Mouse (Mus musculus): ENCODE measurements around the gene Wwc1. TPM values are rescaled to one million over a fixed set of nuclear protein-coding genes. Genes with fewer than 3 reads are reported as not detected.
A peak's percentile ranks its signal among the peaks of the same experiment; 100 is the strongest.

The Wwc1 gene
- polyA plus RNA-seq, 1 experiment from 2014 or later = 10.3 TPM

GRCm38 (mm10) chr11:35919856-35920503 is 60.3 kb downstream of the Wwc1 start:
- H3K4me1 ChIP-seq (ENCODE audit: control insufficient read depth, insufficient read depth, low read length) = peaks cover 18% of the 10 kb centered on the region; the same call in 1 of the 2 replicates
- 67% methylated on average over 9 of the region's 9 CpGs for WGBS
- no peak overlapping the region for H3K4me2 ChIP-seq (ENCODE audit: low read length)
- ATAC-seq (ENCODE audit: low FRiP score, low TSS enrichment) (no peak), DNase-seq (peak; percentile 38)
- H3K9me3 ChIP-seq (ENCODE audit: control insufficient read depth, low read length) = no peaks in the 10 kb centered on the region
- H3K36me3 ChIP-seq (ENCODE audit: control insufficient read depth, insufficient read depth, low read length) = no peaks in the 10 kb centered on the region
- peak overlapping the region; percentile 49; the same call in 1 of the 2 replicates for H3K27ac ChIP-seq (replicated peaks; ENCODE audit: low read depth, low read length)
- no peak overlapping the region for H3K9ac ChIP-seq (replicated peaks; ENCODE audit: low read length)
- no peaks in the 10 kb centered on the region for H3K27me3 ChIP-seq (ENCODE audit: control insufficient read depth, insufficient read depth, low read length)
- H3K4me3 ChIP-seq (replicated peaks; ENCODE audit: low read depth, low read length) = no peak overlapping the region

GRCm38 (mm10) chr11:35919383-35919782 is 60.9 kb downstream of the Wwc1 start:
- no peaks in the 10 kb centered on the region for H3K9me3 ChIP-seq (ENCODE audit: control insufficient read depth, low read length)
- H3K27me3 ChIP-seq (ENCODE audit: control insufficient read depth, insufficient read depth, low read length) = no peaks in the 10 kb centered on the region
- DNase-seq (peak; percentile 25), ATAC-seq (ENCODE audit: low FRiP score, low TSS enrichment) (no peak)
- WGBS = 53% methylated on average over 2 of the region's 2 CpGs
- H3K4me2 ChIP-seq (ENCODE audit: low read length) = no peak overlapping the region
- H3K27ac ChIP-seq (replicated peaks; ENCODE audit: low read depth, low read length) = 0 out of 2 replicates have a peak overlapping the region, but pooled peaks have one; percentile 16
- H3K4me1 ChIP-seq (ENCODE audit: control insufficient read depth, insufficient read depth, low read length) = peaks cover 18% of the 10 kb centered on the region; the same call in 1 of the 2 replicates
- H3K36me3 ChIP-seq (ENCODE audit: control insufficient read depth, insufficient read depth, low read length) = no peaks in the 10 kb centered on the region
- H3K4me3 ChIP-seq (replicated peaks; ENCODE audit: low read depth, low read length) = no peak overlapping the region
- H3K9ac ChIP-seq (replicated peaks; ENCODE audit: low read length) = no peak overlapping the region

DNA sequence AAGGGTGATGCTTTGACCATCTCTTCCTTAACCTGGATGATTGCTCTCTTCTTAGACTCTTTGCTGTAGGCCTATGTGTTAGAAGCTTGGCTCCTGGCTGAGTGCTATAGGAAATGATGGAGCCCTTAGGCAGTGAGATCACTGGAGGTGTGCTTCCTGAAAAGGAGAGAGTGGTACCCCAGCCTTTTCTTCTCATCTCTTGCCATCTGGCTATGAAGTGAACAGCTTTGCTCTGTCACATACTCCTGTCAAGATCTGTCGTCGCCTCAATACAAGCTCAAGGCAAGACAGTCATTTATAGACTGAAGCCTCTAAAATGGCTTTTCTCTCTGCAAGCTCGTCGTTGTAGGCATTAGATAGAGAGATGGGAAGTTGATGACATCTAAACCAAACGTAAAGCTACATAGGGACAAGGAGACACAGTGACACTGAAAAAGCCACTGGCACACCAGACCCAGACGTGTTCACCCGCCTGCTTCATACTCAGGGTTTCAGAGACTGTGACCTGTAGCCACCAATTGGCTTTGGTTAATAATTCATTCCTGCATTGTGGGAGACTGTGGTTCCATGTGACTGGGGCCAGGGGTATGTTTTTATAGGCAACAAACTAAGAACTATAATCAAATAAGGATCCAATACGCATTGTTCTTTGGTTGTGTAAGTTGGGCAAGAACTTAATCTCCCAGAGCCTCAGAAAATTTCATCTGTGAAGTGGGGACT is 63.7 kb downstream of the Wwc1 start:
- no peak overlapping the region for H3K27ac ChIP-seq (replicated peaks; ENCODE audit: low read depth, low read length)
- WGBS = 89% methylated on average over 8 of the region's 8 CpGs
- ATAC-seq (ENCODE audit: low FRiP score, low TSS enrichment) (no peak), DNase-seq (no peak)
- no peaks in the 10 kb centered on the region for H3K9me3 ChIP-seq (ENCODE audit: control insufficient read depth, low read length)
- H3K27me3 ChIP-seq (ENCODE audit: control insufficient read depth, insufficient read depth, low read length) = no peaks in the 10 kb centered on the region
- H3K9ac ChIP-seq (replicated peaks; ENCODE audit: low read length) = no peak overlapping the region
- no peak overlapping the region for H3K4me2 ChIP-seq (ENCODE audit: low read length)
- H3K4me1 ChIP-seq (ENCODE audit: control insufficient read depth, insufficient read depth, low read length) = peaks cover 13% of the 10 kb centered on the region; the same call in 1 of the 2 replicates
- no peak overlapping the region for H3K4me3 ChIP-seq (replicated peaks; ENCODE audit: low read depth, low read length)
- no peaks in the 10 kb centered on the region for H3K36me3 ChIP-seq (ENCODE audit: control insufficient read depth, insufficient read depth, low read length)

DNA sequence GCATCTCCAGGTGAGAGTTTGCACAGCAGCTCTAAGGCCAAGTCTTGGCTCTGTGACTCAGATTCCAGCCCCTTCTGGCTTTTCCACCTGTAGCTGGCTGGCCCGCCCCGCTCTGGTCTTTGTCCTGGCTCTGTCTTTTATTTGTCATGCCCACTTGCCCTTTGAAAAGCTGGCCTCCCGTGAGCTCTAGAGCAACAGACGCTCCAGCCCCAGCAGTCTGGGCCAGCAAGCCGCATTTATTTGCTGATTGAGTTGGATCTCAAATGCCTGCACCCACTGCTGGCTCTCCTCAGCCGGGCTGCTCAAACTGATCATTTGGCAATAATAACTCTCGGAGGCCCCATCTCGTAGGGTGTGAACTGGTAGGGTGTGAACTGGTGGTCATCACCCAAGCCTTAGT is 64.8 kb downstream of the Wwc1 start:
- 34% methylated on average over 8 of the region's 8 CpGs for WGBS

GRCm38 (mm10) chr11:35913418-35914044 is 66.8 kb downstream of the Wwc1 start:
- H3K4me2 ChIP-seq (ENCODE audit: low read length) = no peak overlapping the region
- H3K36me3 ChIP-seq (ENCODE audit: control insufficient read depth, insufficient read depth, low read length) = 0 out of 2 replicates have a peak, but pooled peaks cover 3% of the 10 kb centered on the region
- no peak overlapping the region for H3K9ac ChIP-seq (replicated peaks; ENCODE audit: low read length)
- H3K4me1 ChIP-seq (ENCODE audit: control insufficient read depth, insufficient read depth, low read length) = 0 out of 2 replicates have a peak, but pooled peaks cover 2% of the 10 kb centered on the region
- H3K27me3 ChIP-seq (ENCODE audit: control insufficient read depth, insufficient read depth, low read length) = no peaks in the 10 kb centered on the region
- no peaks in the 10 kb centered on the region for H3K9me3 ChIP-seq (ENCODE audit: control insufficient read depth, low read length)
- H3K4me3 ChIP-seq (replicated peaks; ENCODE audit: low read depth, low read length) = no peak overlapping the region
- no peak for ATAC-seq (ENCODE audit: low FRiP score, low TSS enrichment)
- WGBS = 63% methylated on average over 6 of the region's 6 CpGs
- DNase-seq = no peak
- no peak overlapping the region; the same call in 1 of the 2 replicates for H3K27ac ChIP-seq (replicated peaks; ENCODE audit: low read depth, low read length)

More for the DNA sequence above, 64.8 kb downstream of the Wwc1 start:
- DNase-seq (no peak), ATAC-seq (ENCODE audit: low FRiP score, low TSS enrichment) (no peak)
- H3K27ac ChIP-seq (replicated peaks; ENCODE audit: low read depth, low read length) = no peak overlapping the region
- no peak overlapping the region for H3K4me3 ChIP-seq (replicated peaks; ENCODE audit: low read depth, low read length)
- H3K4me2 ChIP-seq (ENCODE audit: low read length) = no peak overlapping the region
- H3K4me1 ChIP-seq (ENCODE audit: control insufficient read depth, insufficient read depth, low read length) = peaks cover 5% of the 10 kb centered on the region; the same call in 1 of the 2 replicates
- H3K27me3 ChIP-seq (ENCODE audit: control insufficient read depth, insufficient read depth, low read length) = no peaks in the 10 kb centered on the region
- H3K9ac ChIP-seq (replicated peaks; ENCODE audit: low read length) = no peak overlapping the region
- no peaks in the 10 kb centered on the region for H3K9me3 ChIP-seq (ENCODE audit: control insufficient read depth, low read length)
- no peaks in the 10 kb centered on the region for H3K36me3 ChIP-seq (ENCODE audit: control insufficient read depth, insufficient read depth, low read length)

GRCm38 (mm10) chr11:35904955-35905550 is 75.3 kb downstream of the Wwc1 start:
- Histone ChIP-seq H3K27me3 (ENCODE audit: control insufficient read depth, insufficient read depth, low read length) (no peaks in the 10 kb centered on the region), H3K4me2 (ENCODE audit: low read length) (no peak overlapping the region), H3K9ac (replicated peaks; ENCODE audit: low read length) (no peak overlapping the region), H3K36me3 (ENCODE audit: control insufficient read depth, insufficient read depth, low read length) (0 out of 2 replicates have a peak, but pooled peaks cover 3% of the 10 kb centered on the region), H3K9me3 (ENCODE audit: control insufficient read depth, low read length) (no peaks in the 10 kb centered on the region), H3K4me1 (ENCODE audit: control insufficient read depth, insufficient read depth, low read length) (no peaks in the 10 kb centered on the region), H3K27ac (replicated peaks; ENCODE audit: low read depth, low read length) (no peak overlapping the region), H3K4me3 (replicated peaks; ENCODE audit: low read depth, low read length) (no peak overlapping the region)
- WGBS = 84% methylated on average over 7 of the region's 7 CpGs
- ATAC-seq (ENCODE audit: low FRiP score, low TSS enrichment) (no peak), DNase-seq (no peak)

DNA sequence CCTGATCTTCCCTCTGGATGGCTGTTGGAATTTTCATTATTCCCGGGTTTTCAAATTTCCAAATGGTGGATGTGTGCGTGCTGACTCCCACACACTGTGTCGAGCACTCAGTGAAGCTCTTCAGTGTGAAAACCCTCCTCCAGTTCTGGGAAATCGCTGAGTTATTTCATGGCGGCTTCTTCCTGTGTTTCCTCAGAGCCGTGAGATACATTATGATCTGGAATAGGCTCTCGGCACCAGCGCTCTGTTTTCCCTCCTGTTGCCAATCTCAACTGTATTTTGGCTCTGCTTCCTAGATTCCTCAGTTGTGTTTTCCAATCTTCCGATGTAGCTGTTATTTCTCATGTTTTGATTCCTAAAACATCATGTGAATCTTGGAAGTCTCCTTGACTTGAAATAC is 77.2 kb downstream of the Wwc1 start:
- Histone ChIP-seq H3K27ac (replicated peaks; ENCODE audit: low read depth, low read length) (no peak overlapping the region), H3K4me3 (replicated peaks; ENCODE audit: low read depth, low read length) (no peak overlapping the region), H3K9ac (replicated peaks; ENCODE audit: low read length) (no peak overlapping the region), H3K36me3 (ENCODE audit: control insufficient read depth, insufficient read depth, low read length) (no peaks in the 10 kb centered on the region), H3K27me3 (ENCODE audit: control insufficient read depth, insufficient read depth, low read length) (no peaks in the 10 kb centered on the region), H3K4me2 (ENCODE audit: low read length) (no peak overlapping the region), H3K9me3 (ENCODE audit: control insufficient read depth, low read length) (no peaks in the 10 kb centered on the region), H3K4me1 (ENCODE audit: control insufficient read depth, insufficient read depth, low read length) (no peaks in the 10 kb centered on the region)
- WGBS = 95% methylated on average over 9 of the region's 9 CpGs
- DNase-seq (no peak), ATAC-seq (ENCODE audit: low FRiP score, low TSS enrichment) (no peak)

DNA sequence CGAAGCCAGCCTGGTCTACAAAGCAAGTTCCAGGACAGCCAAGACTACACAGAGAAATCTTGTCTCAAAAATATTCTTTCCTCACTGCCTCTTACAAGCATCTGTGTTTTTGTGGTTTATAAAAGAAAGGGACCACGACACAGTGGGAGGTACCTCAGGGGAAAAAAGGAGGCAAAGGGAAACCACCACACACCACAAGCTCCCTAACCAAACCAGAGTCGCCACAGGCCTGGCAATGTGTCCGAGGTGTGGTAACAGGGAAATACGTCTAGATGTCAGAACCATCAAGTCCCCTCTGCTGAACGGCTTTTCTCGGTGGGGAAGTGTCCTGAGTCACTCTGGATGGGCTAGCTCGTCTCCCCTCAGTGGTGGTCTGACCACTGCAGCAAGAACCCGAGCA is 80.4 kb downstream of the Wwc1 start:
- Histone ChIP-seq H3K4me1 (ENCODE audit: control insufficient read depth, insufficient read depth, low read length) (0 out of 2 replicates have a peak, but pooled peaks cover 4% of the 10 kb centered on the region), H3K36me3 (ENCODE audit: control insufficient read depth, insufficient read depth, low read length) (no peaks in the 10 kb centered on the region), H3K27me3 (ENCODE audit: control insufficient read depth, insufficient read depth, low read length) (no peaks in the 10 kb centered on the region), H3K4me3 (replicated peaks; ENCODE audit: low read depth, low read length) (no peak overlapping the region), H3K9ac (replicated peaks; ENCODE audit: low read length) (no peak overlapping the region), H3K9me3 (ENCODE audit: control insufficient read depth, low read length) (no peaks in the 10 kb centered on the region), H3K27ac (replicated peaks; ENCODE audit: low read depth, low read length) (no peak overlapping the region), H3K4me2 (ENCODE audit: low read length) (no peak overlapping the region)
- DNase-seq (no peak), ATAC-seq (ENCODE audit: low FRiP score, low TSS enrichment) (no peak)
- 64% methylated on average over 9 of the region's 9 CpGs for WGBS
